Mouse (Mus musculus): ENCODE data around the gene Cdkl5.

The Cdkl5 gene

GRCm38 (mm10) chrX:160748653-160749052 lies 245.9 kb downstream of the Cdkl5 start:
- no peak for DNase-seq (ENCODE audit: low read depth, low spot score)

GRCm38 (mm10) chrX:160745399-160745798 lies 249.1 kb downstream of the Cdkl5 start:
- DNase-seq (ENCODE audit: low read depth, low spot score) = no peak

GRCm38 (mm10) chrX:160735650-160736049 lies 258.9 kb downstream of the Cdkl5 start, which contains the start of gene Ppef1:
Gene Ppef1, minus strand, starts transcription at chrX:160735765.
- no peak for DNase-seq (ENCODE audit: low read depth, low spot score)
